Mouse (Mus musculus): ENCODE measurements at regions not wholly inside any gene's neighbourhood (a gene's known extent, or its start where the extent isn't known, plus 50 kb on each side); places are given as distances from the start of the nearest gene placed in this dataset.

DNA sequence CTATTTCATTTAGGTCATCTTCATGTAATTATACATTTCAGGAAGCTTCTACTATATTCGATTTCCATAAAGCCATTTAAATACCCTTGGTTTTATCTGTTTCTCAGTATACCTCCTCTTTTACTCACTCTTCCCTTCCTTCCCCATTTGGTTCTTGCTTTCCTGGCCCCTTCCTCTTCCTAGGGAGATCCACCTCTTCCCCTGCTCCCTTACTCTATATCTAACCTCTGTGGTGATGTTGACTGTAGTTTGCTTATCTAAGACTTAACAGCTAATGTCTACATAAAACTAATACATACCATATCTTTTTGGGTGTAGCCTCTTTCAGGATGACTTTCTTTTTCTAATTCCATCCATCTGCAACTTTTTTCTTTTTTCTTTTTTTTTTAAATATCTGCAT lies 92.9 kb upstream of the Tbc1d5 start:
- WGBS, result 69% methylated on average over 1 of the region's 1 CpGs
- ATAC-seq (ENCODE audit: insufficient read depth), result no peak
- TF ChIP-seq CTCF (IDR thresholded peaks at IDR 0.05; ENCODE audit: low read depth), result no peak

DNA sequence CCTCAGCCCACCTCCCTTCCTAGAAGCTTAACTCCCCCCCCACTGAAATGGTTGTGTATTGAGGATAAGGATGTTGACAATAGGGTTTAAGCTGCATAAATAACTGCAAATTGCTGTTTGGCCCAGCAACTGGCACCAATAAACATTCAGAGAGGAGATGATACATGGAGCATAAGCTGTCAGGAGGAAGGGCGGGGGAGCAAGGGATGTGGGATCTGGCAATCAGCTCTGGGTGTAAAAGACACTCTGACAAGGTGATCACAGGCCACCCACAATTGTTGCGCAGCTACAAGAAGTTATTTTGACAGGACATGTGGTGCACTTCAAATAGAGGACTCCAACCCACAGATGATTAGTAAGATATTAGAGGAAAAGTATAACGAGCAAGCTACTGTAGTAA lies 83.8 kb upstream of the Tbc1d5 start:
- Histone ChIP-seq H3K4me1 (ENCODE audit: insufficient read depth) (no peaks in the 10 kb centered on the region), H3K9me3 (ENCODE audit: low read depth, low read length) (no peaks in the 10 kb centered on the region), H3K9ac (no peak overlapping the region), H3K27ac (ENCODE audit: low read depth) (no peak overlapping the region), H3K27me3 (ENCODE audit: insufficient read depth, low read length) (no peaks in the 10 kb centered on the region), H3K4me3 (ENCODE audit: low read depth, low read length) (no peak overlapping the region), H3K36me3 (ENCODE audit: insufficient read depth) (no peaks in the 10 kb centered on the region), H3K4me2 (no peak overlapping the region)
- no peak for TF ChIP-seq CTCF (IDR thresholded peaks at IDR 0.05; ENCODE audit: low read depth)
- WGBS, result 53% methylated on average over 3 of the region's 3 CpGs
- DNase-seq (no peak), ATAC-seq (ENCODE audit: insufficient read depth) (no peak)

More for the DNA sequence above, 92.9 kb upstream of the Tbc1d5 start:
- Histone ChIP-seq H3K9me3 (ENCODE audit: low read depth, low read length) (no peaks in the 10 kb centered on the region), H3K27me3 (ENCODE audit: insufficient read depth, low read length) (no peaks in the 10 kb centered on the region), H3K4me3 (ENCODE audit: low read depth, low read length) (no peak overlapping the region), H3K27ac (ENCODE audit: low read depth) (no peak overlapping the region), H3K4me2 (no peak overlapping the region), H3K4me1 (ENCODE audit: insufficient read depth) (no peaks in the 10 kb centered on the region), H3K36me3 (ENCODE audit: insufficient read depth) (no peaks in the 10 kb centered on the region), H3K9ac (no peak overlapping the region)
- DNase-seq, result no peak

- no peaks in the 10 kb centered on the region for H3K36me3 ChIP-seq (ENCODE audit: insufficient read depth)
- no peak overlapping the region for H3K9ac ChIP-seq
- no peak overlapping the region for H3K4me3 ChIP-seq (ENCODE audit: low read depth, low read length)
- no peaks in the 10 kb centered on the region for H3K4me1 ChIP-seq (ENCODE audit: insufficient read depth)
- no peak for TF ChIP-seq CTCF (IDR thresholded peaks at IDR 0.05; ENCODE audit: low read depth)
- DNase-seq (no peak), ATAC-seq (ENCODE audit: insufficient read depth) (no peak)
- H3K9me3 ChIP-seq (ENCODE audit: low read depth, low read length), result no peaks in the 10 kb centered on the region
- H3K27me3 ChIP-seq (ENCODE audit: insufficient read depth, low read length), result no peaks in the 10 kb centered on the region
- no peak overlapping the region for H3K27ac ChIP-seq (ENCODE audit: low read depth)
- no peak overlapping the region for H3K4me2 ChIP-seq
Observed at GRCm38 (mm10) chr17:51262404-51262803, 83.3 kb upstream of the Tbc1d5 start.

GRCm38 (mm10) chr17:51258316-51258715 lies 79.2 kb upstream of the Tbc1d5 start:
- no peaks in the 10 kb centered on the region for H3K9me3 ChIP-seq (ENCODE audit: low read depth, low read length)
- WGBS, result 69% methylated on average over 5 of the region's 5 CpGs
- no peaks in the 10 kb centered on the region for H3K4me1 ChIP-seq (ENCODE audit: insufficient read depth)
- no peak overlapping the region for H3K4me2 ChIP-seq
- ATAC-seq (ENCODE audit: insufficient read depth) (no peak), DNase-seq (no peak)
- no peak overlapping the region for H3K9ac ChIP-seq
- no peaks in the 10 kb centered on the region for H3K36me3 ChIP-seq (ENCODE audit: insufficient read depth)
- no peak for TF ChIP-seq CTCF (IDR thresholded peaks at IDR 0.05; ENCODE audit: low read depth)
- H3K27me3 ChIP-seq (ENCODE audit: insufficient read depth, low read length), result no peaks in the 10 kb centered on the region
- H3K4me3 ChIP-seq (ENCODE audit: low read depth, low read length), result no peak overlapping the region
- no peak overlapping the region for H3K27ac ChIP-seq (ENCODE audit: low read depth)

- H3K4me2 ChIP-seq, result no peak overlapping the region
- TF ChIP-seq CTCF (IDR thresholded peaks at IDR 0.05; ENCODE audit: low read depth), result no peak
- H3K27me3 ChIP-seq (ENCODE audit: insufficient read depth, low read length), result no peaks in the 10 kb centered on the region
- H3K4me1 ChIP-seq (ENCODE audit: insufficient read depth), result no peaks in the 10 kb centered on the region
- no peaks in the 10 kb centered on the region for H3K36me3 ChIP-seq (ENCODE audit: insufficient read depth)
- H3K27ac ChIP-seq (ENCODE audit: low read depth), result no peak overlapping the region
- H3K9me3 ChIP-seq (ENCODE audit: low read depth, low read length), result no peaks in the 10 kb centered on the region
- H3K9ac ChIP-seq, result no peak overlapping the region
- H3K4me3 ChIP-seq (ENCODE audit: low read depth, low read length), result no peak overlapping the region
- peak; percentile 62 for DNase-seq
- WGBS, result 31% methylated on average over 6 of the region's 6 CpGs
- no peak for ATAC-seq (ENCODE audit: insufficient read depth)
Observed at GRCm38 (mm10) chr17:51248543-51248942, 69.4 kb upstream of the Tbc1d5 start.

GRCm38 (mm10) chr17:51246038-51246437 lies 66.9 kb upstream of the Tbc1d5 start:
- DNase-seq (no peak), ATAC-seq (ENCODE audit: insufficient read depth) (no peak)
- no peaks in the 10 kb centered on the region for H3K9me3 ChIP-seq (ENCODE audit: low read depth, low read length)
- TF ChIP-seq CTCF (IDR thresholded peaks at IDR 0.05; ENCODE audit: low read depth), result no peak
- H3K9ac ChIP-seq, result no peak overlapping the region
- H3K36me3 ChIP-seq (ENCODE audit: insufficient read depth), result no peaks in the 10 kb centered on the region
- no peak overlapping the region for H3K4me2 ChIP-seq
- no peaks in the 10 kb centered on the region for H3K27me3 ChIP-seq (ENCODE audit: insufficient read depth, low read length)
- H3K4me3 ChIP-seq (ENCODE audit: low read depth, low read length), result no peak overlapping the region
- H3K4me1 ChIP-seq (ENCODE audit: insufficient read depth), result no peaks in the 10 kb centered on the region
- 74% methylated on average over 3 of the region's 3 CpGs for WGBS
- no peak overlapping the region for H3K27ac ChIP-seq (ENCODE audit: low read depth)

GRCm38 (mm10) chr17:51240360-51240993 lies 61.3 kb upstream of the Tbc1d5 start:
- no peak for DNase-seq

DNA sequence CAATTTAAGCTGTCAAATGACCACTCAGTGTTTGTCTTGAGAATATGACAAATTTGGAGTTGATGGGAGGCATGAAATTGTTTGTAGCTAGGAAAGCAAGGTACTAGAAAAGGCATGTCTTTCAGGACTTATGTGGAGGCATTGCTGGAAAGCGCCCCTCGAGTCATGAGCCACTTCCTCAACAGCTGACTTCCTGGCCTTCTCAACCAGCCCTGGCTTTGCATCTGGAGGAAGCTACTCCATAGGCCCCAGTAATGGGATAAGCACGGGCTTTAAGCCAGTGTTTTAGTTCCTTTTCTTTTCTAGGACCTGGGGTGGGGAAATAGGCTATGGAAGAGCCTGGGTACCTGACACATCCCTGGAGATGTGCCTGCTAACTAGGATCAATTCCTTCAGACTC lies 60.3 kb upstream of the Tbc1d5 start:
- no peak overlapping the region for H3K27ac ChIP-seq (ENCODE audit: low read depth)
- ATAC-seq (ENCODE audit: insufficient read depth) (no peak), DNase-seq (peak; percentile 3)
- H3K4me2 ChIP-seq, result no peak overlapping the region
- H3K9ac ChIP-seq, result no peak overlapping the region
- no peak for TF ChIP-seq CTCF (IDR thresholded peaks at IDR 0.05; ENCODE audit: low read depth)
- H3K4me3 ChIP-seq (ENCODE audit: low read depth, low read length), result no peak overlapping the region
- H3K27me3 ChIP-seq (ENCODE audit: insufficient read depth, low read length), result no peaks in the 10 kb centered on the region
- H3K4me1 ChIP-seq (ENCODE audit: insufficient read depth), result no peaks in the 10 kb centered on the region
- H3K9me3 ChIP-seq (ENCODE audit: low read depth, low read length), result no peaks in the 10 kb centered on the region
- no peaks in the 10 kb centered on the region for H3K36me3 ChIP-seq (ENCODE audit: insufficient read depth)
- 47% methylated on average over 3 of the region's 3 CpGs for WGBS

More at GRCm38 (mm10) chr17:51240360-51240993, 61.3 kb upstream of the Tbc1d5 start:
- WGBS, result 66% methylated on average over 5 of the region's 5 CpGs
- Histone ChIP-seq H3K27ac (ENCODE audit: low read depth) (no peak overlapping the region), H3K9me3 (ENCODE audit: low read depth, low read length) (no peaks in the 10 kb centered on the region), H3K9ac (no peak overlapping the region), H3K4me2 (no peak overlapping the region), H3K27me3 (ENCODE audit: insufficient read depth, low read length) (no peaks in the 10 kb centered on the region), H3K36me3 (ENCODE audit: insufficient read depth) (no peaks in the 10 kb centered on the region), H3K4me1 (ENCODE audit: insufficient read depth) (no peaks in the 10 kb centered on the region), H3K4me3 (ENCODE audit: low read depth, low read length) (no peak overlapping the region)
- TF ChIP-seq CTCF (IDR thresholded peaks at IDR 0.05; ENCODE audit: low read depth), result no peak
- ATAC-seq (ENCODE audit: insufficient read depth), result no peak
